Mouse (Mus musculus) kidney, adult 9 months (tissue): ENCODE measurements around the gene 1700001O22Rik.

Source experiments
- DNase-seq: peaks from one replicate; pipeline ENCODE4 v3.0.0; 2022

The 1700001O22Rik gene

GRCm38 (mm10) chr2:30747602-30748162 lies 55.8 kb downstream of the 1700001O22Rik start:
- DNase-seq = no peak
